Mouse (Mus musculus): ENCODE data around the gene Rbm28. TPM values are rescaled to one million over a fixed set of nuclear protein-coding genes. Genes with fewer than 3 reads are reported as not detected.

Rbm28 gene
- polyA plus RNA-seq (2012; rRNA removed) (45.9 and 59.8 TPM in 2 replicates), polyA plus RNA-seq (2014; fragmentation: Nextera tagmentation; extraction: Ambion mirVana) (35.7 and 47.7 TPM in 2 replicates)

DNA sequence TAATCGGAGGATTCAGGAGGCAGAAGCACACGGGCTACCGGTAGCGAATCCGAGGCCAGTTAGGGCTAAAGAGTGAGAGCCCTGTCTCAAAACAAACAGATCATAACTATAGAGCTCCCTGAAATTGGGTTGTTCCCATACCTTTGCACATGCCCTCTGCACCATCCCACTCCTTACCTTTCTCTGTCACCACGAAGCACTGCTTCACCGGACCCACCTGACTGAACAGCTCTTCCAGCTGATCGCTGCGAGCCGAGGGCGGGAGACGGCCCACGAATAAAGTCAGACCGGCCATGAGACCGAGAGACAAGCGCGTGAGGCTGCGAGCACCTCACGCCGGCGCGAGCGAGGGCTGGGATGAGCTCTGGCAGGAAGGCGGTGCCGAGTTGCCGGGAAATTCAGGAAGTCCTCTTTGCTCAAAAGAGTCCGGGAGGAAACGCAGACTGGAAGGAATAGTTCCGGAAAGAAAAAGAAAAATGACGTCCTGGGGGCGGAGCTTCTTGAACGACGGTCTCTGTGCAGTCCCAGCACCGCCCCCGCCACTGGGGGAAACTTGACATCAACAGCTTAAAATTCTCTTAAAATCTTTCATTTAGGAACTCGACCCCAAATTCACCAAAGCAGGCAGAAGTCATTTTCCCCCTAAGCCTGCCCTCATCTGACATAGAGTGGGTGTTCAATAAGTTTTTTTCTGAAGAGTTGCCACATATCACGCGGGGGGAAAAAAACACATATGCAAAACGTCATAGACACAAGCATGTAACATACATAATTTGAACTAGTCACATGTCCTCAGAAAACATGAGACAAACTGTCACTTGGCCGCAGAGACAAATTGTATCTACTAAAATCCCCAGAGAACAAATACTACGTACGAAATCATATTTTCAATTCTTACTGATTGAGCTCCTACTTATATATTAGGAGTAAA is at the start of gene Rbm28:
Gene Rbm28, minus strand, starts transcription at position 693 of the 931 bp plus-strand sequence.
- Histone ChIP-seq H3K9ac (ENCODE audit: low read depth, low read length, severe bottlenecking) (peak within 1 kb of the TSS; percentile 72), H3K4me2 (replicated peaks; ENCODE audit: low read depth, low read length, severe bottlenecking) (peak within 1 kb of the TSS; percentile 87), H3K27me3 (ENCODE audit: control insufficient read depth, insufficient read depth, low read length) (peaks cover 19% of the 10 kb centered on the region), H3K36me3 (ENCODE audit: control insufficient read depth, insufficient read depth, low read length) (peaks cover 4% of the 10 kb centered on the region), H3K27ac (replicated peaks; ENCODE audit: low read depth, low read length) (no peak within 1 kb of the TSS), H3K4me3 (replicated peaks; ENCODE audit: low read length) (peak within 1 kb of the TSS; percentile 76), H3K4me1 (ENCODE audit: control insufficient read depth, insufficient read depth, low read length) (peaks cover 5% of the 10 kb centered on the region; the same call in 1 of the 2 replicates), H3K9me3 (ENCODE audit: control insufficient read depth, low read length) (no peaks in the 10 kb centered on the region)
- 8% methylated on average over 42 of the region's 42 CpGs for WGBS
- peak; percentile 59; the same call in 1 of the 2 replicates for TF ChIP-seq POLR2A (IDR thresholded peaks at IDR 0.05; ENCODE audit: borderline replicate concordance, extremely low read depth, insufficient read depth, insufficient read length)
- ATAC-seq (ENCODE audit: low FRiP score, low read depth) (peak; percentile 91), DNase-seq (ENCODE audit: low spot score) (peak; percentile 92)

DNA sequence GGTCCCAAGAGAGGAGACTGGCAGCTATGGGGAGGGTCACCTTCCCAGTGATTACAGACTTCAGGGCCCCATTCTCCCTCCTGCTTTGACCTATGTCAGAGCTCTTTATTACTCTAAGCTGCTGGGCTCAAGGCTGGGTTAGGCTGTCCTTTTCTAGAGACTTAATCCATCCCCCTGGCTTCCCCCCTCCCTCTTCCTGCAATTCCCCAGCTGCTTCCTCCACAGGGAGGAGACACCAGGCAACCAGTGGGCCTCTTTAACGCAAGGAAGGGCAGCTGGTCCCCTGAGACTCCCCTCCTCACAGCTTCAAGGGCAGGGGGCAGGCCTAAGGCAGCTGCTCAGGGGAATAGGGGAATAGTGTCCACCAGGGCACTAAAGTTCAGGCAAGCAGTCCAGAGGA is 49.4 kb upstream of the Rbm28 start:
- Histone ChIP-seq H3K9me3 (ENCODE audit: control insufficient read depth, low read length) (no peaks in the 10 kb centered on the region), H3K4me3 (replicated peaks; ENCODE audit: low read length) (no peak overlapping the region), H3K36me3 (ENCODE audit: control insufficient read depth, insufficient read depth, low read length) (no peaks in the 10 kb centered on the region), H3K27ac (replicated peaks; ENCODE audit: low read depth, low read length) (no peak overlapping the region), H3K4me2 (replicated peaks; ENCODE audit: low read depth, low read length, severe bottlenecking) (no peak overlapping the region), H3K4me1 (ENCODE audit: control insufficient read depth, insufficient read depth, low read length) (peaks cover 26% of the 10 kb centered on the region), H3K27me3 (ENCODE audit: control insufficient read depth, insufficient read depth, low read length) (peaks cover 16% of the 10 kb centered on the region), H3K9ac (ENCODE audit: low read depth, low read length, severe bottlenecking) (no peak overlapping the region)
- 8% methylated on average over 1 of the region's 1 CpGs for WGBS
- TF ChIP-seq POLR2A (IDR thresholded peaks at IDR 0.05; ENCODE audit: borderline replicate concordance, extremely low read depth, insufficient read depth, insufficient read length), result no peak
- ATAC-seq (ENCODE audit: low FRiP score, low read depth) (no peak), DNase-seq (ENCODE audit: low spot score) (no peak)

DNA sequence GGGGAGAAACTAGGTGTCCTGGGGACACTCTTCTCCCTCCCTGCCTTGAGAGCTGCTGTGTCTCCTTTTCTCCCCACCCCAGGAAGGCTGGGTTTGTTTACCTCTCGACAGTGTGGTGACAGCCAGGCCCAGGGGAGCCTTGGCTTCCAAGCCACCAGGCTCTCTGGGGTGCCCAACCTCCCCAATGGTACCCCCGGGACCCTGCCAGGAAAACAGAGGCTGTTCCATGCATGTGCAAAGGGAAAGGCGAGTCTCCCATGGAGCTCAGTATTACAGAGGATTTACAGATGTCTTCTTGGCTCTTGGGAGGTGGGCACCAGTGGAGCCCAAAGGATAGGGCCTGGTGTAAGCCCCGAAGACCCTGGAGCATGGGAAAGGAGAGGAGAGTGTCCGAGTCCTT is 48.6 kb upstream of the Rbm28 start:
- Histone ChIP-seq H3K9ac (ENCODE audit: low read depth, low read length, severe bottlenecking) (no peak overlapping the region), H3K36me3 (ENCODE audit: control insufficient read depth, insufficient read depth, low read length) (peaks cover 5% of the 10 kb centered on the region; the same call in 1 of the 2 replicates), H3K4me1 (ENCODE audit: control insufficient read depth, insufficient read depth, low read length) (peaks cover 26% of the 10 kb centered on the region), H3K4me2 (replicated peaks; ENCODE audit: low read depth, low read length, severe bottlenecking) (no peak overlapping the region), H3K27me3 (ENCODE audit: control insufficient read depth, insufficient read depth, low read length) (peaks cover 16% of the 10 kb centered on the region), H3K9me3 (ENCODE audit: control insufficient read depth, low read length) (no peaks in the 10 kb centered on the region), H3K27ac (replicated peaks; ENCODE audit: low read depth, low read length) (no peak overlapping the region), H3K4me3 (replicated peaks; ENCODE audit: low read length) (no peak overlapping the region)
- DNase-seq (ENCODE audit: low spot score) (no peak), ATAC-seq (ENCODE audit: low FRiP score, low read depth) (no peak)
- 58% methylated on average over 5 of the region's 5 CpGs for WGBS
- no peak for TF ChIP-seq POLR2A (IDR thresholded peaks at IDR 0.05; ENCODE audit: borderline replicate concordance, extremely low read depth, insufficient read depth, insufficient read length)

- TF ChIP-seq POLR2A (IDR thresholded peaks at IDR 0.05; ENCODE audit: borderline replicate concordance, extremely low read depth, insufficient read depth, insufficient read length), result peak; percentile 91; the same call in 1 of the 2 replicates
- peak; percentile 90 for ATAC-seq (ENCODE audit: low FRiP score, low read depth)
- Histone ChIP-seq H3K4me3 (replicated peaks; ENCODE audit: low read length) (peak overlapping the region; percentile 70), H3K4me1 (ENCODE audit: control insufficient read depth, insufficient read depth, low read length) (peaks cover 26% of the 10 kb centered on the region), H3K9me3 (ENCODE audit: control insufficient read depth, low read length) (no peaks in the 10 kb centered on the region), H3K27ac (replicated peaks; ENCODE audit: low read depth, low read length) (peak overlapping the region; percentile 34), H3K4me2 (replicated peaks; ENCODE audit: low read depth, low read length, severe bottlenecking) (peak overlapping the region; percentile 88), H3K9ac (ENCODE audit: low read depth, low read length, severe bottlenecking) (peak overlapping the region; percentile 72), H3K36me3 (ENCODE audit: control insufficient read depth, insufficient read depth, low read length) (peaks cover 6% of the 10 kb centered on the region; the same call in 1 of the 2 replicates), H3K27me3 (ENCODE audit: control insufficient read depth, insufficient read depth, low read length) (peaks cover 16% of the 10 kb centered on the region)
- under 1% methylated on average over 56 of the region's 66 CpGs for WGBS
- DNase-seq (ENCODE audit: low spot score), result peak; percentile 78
These were observed 47.1 kb upstream of the Rbm28 start for GRCm38 (mm10) chr6:29211806-29212492.

GRCm38 (mm10) chr6:29211146-29211545 is 46.3 kb upstream of the Rbm28 start:
- no peak for ATAC-seq (ENCODE audit: low FRiP score, low read depth)
- H3K4me1 ChIP-seq (ENCODE audit: control insufficient read depth, insufficient read depth, low read length), result peaks cover 22% of the 10 kb centered on the region
- H3K36me3 ChIP-seq (ENCODE audit: control insufficient read depth, insufficient read depth, low read length), result peaks cover 12% of the 10 kb centered on the region
- DNase-seq (ENCODE audit: low spot score), result no peak
- H3K4me3 ChIP-seq (replicated peaks; ENCODE audit: low read length), result peak overlapping the region; percentile 70
- TF ChIP-seq POLR2A (IDR thresholded peaks at IDR 0.05; ENCODE audit: borderline replicate concordance, extremely low read depth, insufficient read depth, insufficient read length), result no peak
- peak overlapping the region; percentile 72 for H3K9ac ChIP-seq (ENCODE audit: low read depth, low read length, severe bottlenecking)
- no peaks in the 10 kb centered on the region for H3K9me3 ChIP-seq (ENCODE audit: control insufficient read depth, low read length)
- H3K27ac ChIP-seq (replicated peaks; ENCODE audit: low read depth, low read length), result no peak overlapping the region
- peaks cover 16% of the 10 kb centered on the region for H3K27me3 ChIP-seq (ENCODE audit: control insufficient read depth, insufficient read depth, low read length)
- WGBS, result 16% methylated on average over 7 of the region's 7 CpGs
- H3K4me2 ChIP-seq (replicated peaks; ENCODE audit: low read depth, low read length, severe bottlenecking), result peak overlapping the region; percentile 88
